In genomic region chr10:21552967-21553682, GRCm38 (mm10) we compare ENCODE assay signal across 31 mouse cellular contexts. TPM values are rescaled to one million over a fixed set of nuclear protein-coding genes. Genes with fewer than 3 reads are reported as not detected.
DNase-seq lines count a peak whose midpoint lies in the region; ATAC-seq lines count a peak whose summit lies in the region.
"Had no signal": no experiment of that assay in that cellular context is flagged by ENCODE, and none has a peak within 500 bp of the region (broad histone marks: within the 10 kb centered on the region; RNA-seq: fewer than 3 reads in every experiment).

No protein-coding gene starts in this region.

- no peak overlapping the region for H3K4me3 ChIP-seq in kidney, embryonic 16.5 days (ENCODE audit: low read length)
- H3K4me3 ChIP-seq: forebrain, embryonic 10.5 days; heart, embryonic 12.5 days; hindbrain, embryonic 10.5 days; left cerebral cortex, adult 2 months; neural tube, embryonic 15.5 days had no signal

- H3K4me1 ChIP-seq in kidney, embryonic 16.5 days (ENCODE audit: insufficient read depth, low read length): peaks cover 11% of the 10 kb centered on the region; the same call in 1 of the 2 replicates
- H3K4me1 ChIP-seq: neural tube, embryonic 15.5 days had no signal

- DNase-seq in kidney, adult 8-10 months: peak; percentile 73 to 91
- DNase-seq in thymus, postnatal 0 days (ENCODE audit: low spot score): peak; percentile 42
- DNase-seq in thymus, adult 18-20 months: no peak
- DNase-seq in thymus, postnatal 4 days: peak; percentile 18
- DNase-seq in c-Kit-positive CD71-positive TER-119-positive erythroid progenitor cells, embryonic 14.5 days (ENCODE audit: low spot score): no peak
- DNase-seq: adrenal gland, postnatal 25 days; B cell, adult 2 months; cerebellum, postnatal 10 days; gastrocnemius, postnatal 10 days; heart, postnatal 10 days; kidney, postnatal 10 days; layer of hippocampus, adult 9-11 months; liver; liver, postnatal 0 days; right cerebral cortex, adult 18-20 months; right cerebral cortex, postnatal 4 days had no signal

- no peaks in the 10 kb centered on the region for H3K36me3 ChIP-seq in kidney, embryonic 16.5 days (ENCODE audit: insufficient read depth, low read length)
- H3K36me3 ChIP-seq: forebrain, embryonic 10.5 days; heart, embryonic 12.5 days; hindbrain, embryonic 10.5 days; neural tube, embryonic 15.5 days had no signal

- H3K4me2 ChIP-seq in kidney, embryonic 16.5 days (replicated peaks; ENCODE audit: low read depth, low read length): no peak overlapping the region
- H3K4me2 ChIP-seq: heart, embryonic 12.5 days; midbrain, embryonic 11.5 days; neural tube, embryonic 15.5 days had no signal

- no peaks in the 10 kb centered on the region for H3K27me3 ChIP-seq in kidney, embryonic 16.5 days (ENCODE audit: insufficient read depth, low read length)
- H3K27me3 ChIP-seq: heart, embryonic 12.5 days; neural tube, embryonic 15.5 days had no signal

- no peak overlapping the region for H3K9ac ChIP-seq in kidney, embryonic 16.5 days (replicated peaks; ENCODE audit: low read length)
- H3K9ac ChIP-seq: heart, embryonic 12.5 days; liver, postnatal 0 days; neural tube, embryonic 15.5 days had no signal

- H3K9me3 ChIP-seq in kidney, embryonic 16.5 days (ENCODE audit: low read length): no peaks in the 10 kb centered on the region
- H3K9me3 ChIP-seq: forebrain, embryonic 10.5 days; heart, embryonic 12.5 days; hindbrain, embryonic 10.5 days; neural tube, embryonic 15.5 days had no signal

- WGBS in kidney, embryonic 16.5 days: 84% methylated on average over 8 of the region's 8 CpGs

- no peak for ATAC-seq in kidney, embryonic 16.5 days (ENCODE audit: low FRiP score, low TSS enrichment)
- ATAC-seq in activated CD4-positive, CD25-positive, alpha-beta regulatory T cell, adult 4 months: peak; percentile 72
- ATAC-seq: forebrain, embryonic 16.5 days; hindbrain, embryonic 16.5 days; liver, postnatal 0 days; lung, postnatal 0 days had no signal

- H3K27ac ChIP-seq in kidney, embryonic 16.5 days (ENCODE audit: low read length): no peak overlapping the region
- H3K27ac ChIP-seq: forebrain, embryonic 10.5 days; hindbrain, embryonic 10.5 days; left cerebral cortex, adult 2 months; macrophage; neural tube, embryonic 15.5 days had no signal

RNA-seq across cellular contexts. Expression of gene 1700020N01Rik, which starts 39.8 kb away (rescaled TPM):
- polyA plus RNA-seq in kidney, embryonic 16.5 days (2015; fragmentation: Nextera tagmentation; extraction: Ambion mirVana): not detected in 2 replicates
- 0.34 TPM in 1 of 2 replicates, not detected in the other for polyA plus RNA-seq in thymus, postnatal 0 days (2015; fragmentation: Nextera tagmentation; extraction: Ambion mirVana)
- polyA plus RNA-seq in activated CD4-positive, CD25-positive, alpha-beta regulatory T cell, adult 4 months (2017; shearing (Covaris generic)): not detected
- polyA plus RNA-seq: brain, embryonic 14.5 days; embryonic facial prominence, embryonic 11.5 days; forebrain, embryonic 10.5 days; forebrain, embryonic 16.5 days; hindbrain, embryonic 10.5 days; hindbrain, embryonic 16.5 days; macrophage; midbrain, embryonic 11.5 days; midbrain, postnatal 0 days; neural tube, embryonic 15.5 days had no signal

Comparison
In these comparisons a context has a peak if more than half of its experiments do, and no peak if none do; other contexts are left out.
1. DNase-seq: peak in kidney, adult 8-10 months (2 of 2), thymus, postnatal 0 days (single experiment) and thymus, postnatal 4 days (single experiment); none in thymus, adult 18-20 months (0 of 2) and c-Kit-positive CD71-positive TER-119-positive erythroid progenitor cells, embryonic 14.5 days (single experiment).